Mouse (Mus musculus) ES-E14 (cell line): ENCODE measurements around the gene Med13. TPM values are rescaled to one million over a fixed set of nuclear protein-coding genes. Genes with fewer than 3 reads are reported as not detected.

Experiments
- DNase-seq: peaks from one replicate; pipeline ENCODE4 v3.0.0-alpha.2; 2013; ENCODE audit warnings: low read depth, low spot score
- H3K27ac ChIP-seq: 2 replicates; pipeline ENCODE4 v1.5.1; 2012; ENCODE audit warnings: low read depth, mild to moderate bottlenecking, low read length, moderate library complexity, mixed read lengths; ENCODE audit not compliant: poor library complexity, insufficient read depth, severe bottlenecking
- H3K36me3 ChIP-seq: 2 replicates; pipeline ENCODE4 v1.6.1; 2012; ENCODE audit warnings: mild to moderate bottlenecking, low read length, moderate library complexity, mixed read lengths; ENCODE audit not compliant: control insufficient read depth, poor library complexity, insufficient read depth, severe bottlenecking
- H3K4me1 ChIP-seq, 2 experiments: fragments of 150-350 bp in 1 of 2; sonication (generic) in 1 of 2; 2 replicates each; pipeline ENCODE4 v1.6.1; 2012; ENCODE audit warnings: low read length in 2 of 2, mild to moderate bottlenecking in 1 of 2, mixed read lengths in 1 of 2; ENCODE audit not compliant: control insufficient read depth in 2 of 2, insufficient read depth in 2 of 2, poor library complexity in 1 of 2
- H3K4me3 ChIP-seq, 2 experiments: fragments of 150-350 bp in 1 of 2; sonication (generic) in 1 of 2; 2 replicates each; pipeline ENCODE4 v1.5.1; 2012; ENCODE audit warnings: low read length in 2 of 2, low read depth in 1 of 2, mild to moderate bottlenecking in 1 of 2, mixed read lengths in 1 of 2; ENCODE audit not compliant: insufficient read depth in 1 of 2, poor library complexity in 1 of 2, severe bottlenecking in 1 of 2
- H3K9ac ChIP-seq: 2 replicates; pipeline ENCODE4 v1.6.1; 2012; ENCODE audit warnings: low read depth, mild to moderate bottlenecking, low read length, mixed read lengths; ENCODE audit not compliant: poor library complexity, insufficient read depth, severe bottlenecking
- H3K9me3 ChIP-seq: fragments of 150-350 bp; sonication (generic); 2 replicates; pipeline ENCODE4 v1.6.1; 2012; ENCODE audit warnings: low read depth, mild to moderate bottlenecking, low read length; ENCODE audit not compliant: control insufficient read depth, insufficient read depth
- CHD2 ChIP-seq: IDR thresholded peaks from 2 replicates; pipeline ENCODE4 v1.6.1; 2014; ENCODE audit warnings: mild to moderate bottlenecking, low read depth, low read length, inconsistent platforms
- HCFC1 ChIP-seq: IDR thresholded peaks from 2 replicates; pipeline ENCODE4 v1.6.1; 2012; ENCODE audit warnings: low read length, inconsistent platforms, borderline replicate concordance; ENCODE audit not compliant: insufficient read depth
- MAFK ChIP-seq: IDR thresholded peaks from 2 replicates; pipeline ENCODE4 v1.6.1; 2014; ENCODE audit warnings: mild to moderate bottlenecking, low read depth, low read length, inconsistent platforms; ENCODE audit not compliant: insufficient read depth
- ZC3H11A ChIP-seq: IDR thresholded peaks from 2 replicates; pipeline ENCODE4 v1.6.1; 2012; ENCODE audit warnings: low read depth, mild to moderate bottlenecking, inconsistent platforms, low read length, borderline replicate concordance
- ZNF384 ChIP-seq: IDR thresholded peaks from 2 replicates; pipeline ENCODE4 v1.6.1; 2012; ENCODE audit warnings: low read depth, low read length, inconsistent platforms
- in situ Hi-C, 2 experiments: fragments of 600-800 bp; cut with MboI; formaldehyde crosslinking; loops; one replicate each; pipeline ENCODE4 v1.15.1; 2025; ENCODE audit warnings: low sequenced_read_pairs in 2 of 2, inconsistent platforms in 1 of 2; ENCODE audit not compliant: unreplicated experiment in 2 of 2
- total RNA-seq: library from RNA; depleted of rRNA; stranded (reverse); fragments of 300-350 nt; gene quantifications from 2 replicates; pipeline ENCODE4 v1.2.3, GENCODE M21; 2012

The Med13 gene
- total RNA-seq, 1 experiment, result 53.6 TPM

- Histone ChIP-seq H3K36me3 (peaks cover 7% of the 10 kb centered on the region), H3K4me3 (no peak overlapping the region), H3K9me3 (no peaks in the 10 kb centered on the region), H3K9ac (no peak overlapping the region), H3K4me1 (peaks cover 3 to 4% of the 10 kb centered on the region in 2 experiments; a peak in 3 of 4 replicates), H3K27ac (no peak overlapping the region)
- in situ Hi-C loops, result no loop called here
- no peak for DNase-seq
- TF ChIP-seq CHD2 (no peak), HCFC1 (no peak), ZNF384 (no peak), ZC3H11A (no peak), MAFK (no peak)
Measured at GRCm38 (mm10) chr11:86353586-86353985, 3.8 kb downstream of the Med13 start.

- H3K36me3 ChIP-seq, result peaks cover 7% of the 10 kb centered on the region
- DNase-seq, result no peak
- no peak overlapping the region for H3K4me3 ChIP-seq
- TF ChIP-seq HCFC1, result no peak
- no peak for TF ChIP-seq ZNF384
- TF ChIP-seq MAFK, result no peak
- TF ChIP-seq ZC3H11A, result no peak
- TF ChIP-seq CHD2, result no peak
- in situ Hi-C loops, result no loop called here
- H3K27ac ChIP-seq, result no peak overlapping the region
- H3K9ac ChIP-seq, result no peak overlapping the region
- H3K4me1 ChIP-seq, result peaks cover 3 to 4% of the 10 kb centered on the region in 2 experiments; a peak in 3 of 4 replicates
- no peaks in the 10 kb centered on the region for H3K9me3 ChIP-seq
Measured at GRCm38 (mm10) chr11:86351766-86352315, 5.6 kb downstream of the Med13 start.

- in situ Hi-C loops, result no loop called here
- H3K4me3 ChIP-seq, result no peak overlapping the region
- DNase-seq, result no peak
- H3K27ac ChIP-seq, result no peak overlapping the region
- H3K9me3 ChIP-seq, result no peaks in the 10 kb centered on the region
- no peak overlapping the region for H3K9ac ChIP-seq
- TF ChIP-seq MAFK, result no peak
- no peak for TF ChIP-seq CHD2
- no peak for TF ChIP-seq ZNF384
- no peak for TF ChIP-seq HCFC1
- TF ChIP-seq ZC3H11A, result no peak
- peaks cover 7% of the 10 kb centered on the region for H3K36me3 ChIP-seq
- H3K4me1 ChIP-seq, result peaks cover 2 to 3% of the 10 kb centered on the region in 2 experiments; a peak in 3 of 4 replicates
Measured at GRCm38 (mm10) chr11:86350636-86351138, 6.7 kb downstream of the Med13 start.

GRCm38 (mm10) chr11:86349325-86349724 is 8.1 kb downstream of the Med13 start:
- in situ Hi-C loops, result no loop called here
- peaks cover 6% of the 10 kb centered on the region for H3K36me3 ChIP-seq
- 0 out of 4 replicates have a peak, but pooled peaks cover 0 to 3% of the 10 kb centered on the region in 2 experiments for H3K4me1 ChIP-seq
- no peaks in the 10 kb centered on the region for H3K9me3 ChIP-seq
- no peak for DNase-seq
- no peak overlapping the region for H3K27ac ChIP-seq
- no peak overlapping the region for H3K9ac ChIP-seq
- no peak overlapping the region for H3K4me3 ChIP-seq
- TF ChIP-seq HCFC1 (no peak), ZNF384 (no peak), MAFK (no peak), CHD2 (no peak), ZC3H11A (no peak)

- in situ Hi-C loops, result no loop called here
- TF ChIP-seq CHD2, result no peak
- TF ChIP-seq MAFK, result no peak
- no peak for TF ChIP-seq ZNF384
- TF ChIP-seq ZC3H11A, result no peak
- no peak for TF ChIP-seq HCFC1
- H3K9me3 ChIP-seq, result no peaks in the 10 kb centered on the region
- H3K9ac ChIP-seq, result no peak overlapping the region
- H3K4me3 ChIP-seq, result no peak overlapping the region
- DNase-seq, result no peak
- H3K36me3 ChIP-seq, result peaks cover 3% of the 10 kb centered on the region; the same call in 1 of the 2 replicates
- no peak overlapping the region for H3K27ac ChIP-seq
- 0 out of 4 replicates have a peak, but pooled peaks cover 0 to 3% of the 10 kb centered on the region in 2 experiments for H3K4me1 ChIP-seq
Measured at GRCm38 (mm10) chr11:86348872-86349271, 8.5 kb downstream of the Med13 start.
